Mouse (Mus musculus) CD4-positive helper T cell, adult 2 months (primary cell): ENCODE measurements around the gene Adgrl1.

Experiments
- DNase-seq: peaks from one replicate; pipeline ENCODE4 v3.0.0-alpha.2; 2012; ENCODE audit warnings: low read depth, missing footprints, low spot score

Adgrl1 gene

GRCm38 (mm10) chr8:83899363-83900252, at the start of gene Adgrl1:
Adgrl1 (plus strand) TSS chr8:83900105.
- peak; percentile 91 for DNase-seq

DNA sequence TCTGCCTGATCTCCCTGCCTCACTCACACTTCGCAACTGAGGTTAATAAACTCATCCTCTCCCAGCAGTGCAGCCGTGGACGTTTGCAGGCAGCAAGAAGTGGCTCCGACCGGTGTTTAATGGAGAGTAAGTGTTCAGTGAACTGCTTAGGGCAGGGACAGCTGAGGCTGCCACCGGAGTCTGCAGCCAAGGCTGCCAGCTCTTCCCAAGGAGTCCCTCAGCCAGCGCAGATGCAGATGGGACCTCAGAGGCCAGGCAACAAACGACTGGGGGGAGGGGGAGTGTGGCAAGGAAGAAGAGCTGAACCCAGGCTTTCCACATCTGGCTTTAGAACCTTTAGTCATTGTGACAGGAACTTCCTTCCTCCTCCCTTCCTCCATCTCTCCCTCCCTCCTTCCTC, 47.6 kb upstream of the Adgrl1 start:
- DNase-seq: no peak

GRCm38 (mm10) chr8:83853323-83854050, 46.4 kb upstream of the Adgrl1 start:
- DNase-seq: no peak

GRCm38 (mm10) chr8:83856486-83857065, 43.3 kb upstream of the Adgrl1 start:
- DNase-seq: no peak

GRCm38 (mm10) chr8:83862439-83863268, 37.3 kb upstream of the Adgrl1 start:
- no peak for DNase-seq

- peak; percentile 23 for DNase-seq
Observed at GRCm38 (mm10) chr8:83874881-83875655, 24.8 kb upstream of the Adgrl1 start.

DNA sequence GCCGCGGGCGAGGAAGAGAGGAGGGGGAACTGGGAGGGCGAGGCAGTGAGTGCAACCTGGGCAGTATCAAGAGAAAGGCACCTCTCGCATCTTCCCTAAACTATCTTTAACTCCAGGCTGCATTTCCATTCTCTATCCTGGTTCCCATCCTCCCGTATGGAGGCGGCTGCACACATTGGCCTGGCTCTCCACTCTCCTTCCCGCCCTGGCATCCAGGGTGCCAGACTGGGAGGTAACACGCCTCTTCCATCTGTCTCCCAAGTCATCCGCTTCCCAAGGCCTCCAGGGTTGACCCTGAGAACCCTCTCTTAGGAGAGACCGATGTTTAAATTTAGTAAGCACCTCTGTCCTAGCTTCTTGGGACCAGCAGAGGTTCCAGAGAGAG, 24.3 kb upstream of the Adgrl1 start:
- no peak for DNase-seq

- no peak for DNase-seq
Observed at GRCm38 (mm10) chr8:83876080-83876837, 23.6 kb upstream of the Adgrl1 start.

GRCm38 (mm10) chr8:83876838-83877223, 23.1 kb upstream of the Adgrl1 start:
- DNase-seq: no peak

DNA sequence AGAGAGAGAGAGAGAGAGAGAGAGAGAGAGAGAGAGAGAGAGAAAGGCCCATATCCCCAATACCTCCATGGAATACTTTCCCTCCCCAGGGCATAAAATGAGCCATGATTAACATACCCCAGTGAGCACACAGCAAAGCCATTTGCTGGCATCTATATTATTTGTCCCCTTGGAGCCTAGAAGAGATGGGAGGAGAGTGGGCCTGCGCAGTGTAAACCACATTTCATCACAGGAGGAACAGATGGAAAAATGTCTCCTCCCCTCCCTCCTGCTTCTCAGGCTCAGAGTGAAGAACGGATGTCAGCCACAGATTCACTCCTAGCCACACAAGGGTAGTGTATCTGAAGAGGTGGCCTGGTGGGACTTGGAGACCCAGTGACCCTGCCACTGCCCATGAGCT, 11.5 kb upstream of the Adgrl1 start:
- no peak for DNase-seq

DNA sequence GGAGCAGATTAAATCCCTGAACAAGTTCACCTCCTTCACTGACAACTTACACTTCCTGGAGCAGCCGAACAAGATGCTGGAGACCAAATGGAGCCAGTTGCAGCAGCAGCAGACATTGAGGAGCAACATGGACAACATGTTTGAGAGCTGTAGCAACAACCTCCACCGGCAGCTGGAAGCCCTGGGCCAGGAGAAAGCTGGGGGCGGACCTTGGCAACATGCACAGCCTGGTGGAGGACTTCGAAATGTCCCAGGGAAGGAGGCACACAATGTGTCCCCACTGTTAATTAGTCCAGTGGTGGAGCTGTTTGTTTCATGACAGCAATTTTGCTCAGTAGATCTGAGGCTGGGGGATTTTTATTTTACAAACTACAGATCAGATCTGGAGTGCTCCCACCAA, 7.8 kb upstream of the Adgrl1 start:
- no peak for DNase-seq

DNA sequence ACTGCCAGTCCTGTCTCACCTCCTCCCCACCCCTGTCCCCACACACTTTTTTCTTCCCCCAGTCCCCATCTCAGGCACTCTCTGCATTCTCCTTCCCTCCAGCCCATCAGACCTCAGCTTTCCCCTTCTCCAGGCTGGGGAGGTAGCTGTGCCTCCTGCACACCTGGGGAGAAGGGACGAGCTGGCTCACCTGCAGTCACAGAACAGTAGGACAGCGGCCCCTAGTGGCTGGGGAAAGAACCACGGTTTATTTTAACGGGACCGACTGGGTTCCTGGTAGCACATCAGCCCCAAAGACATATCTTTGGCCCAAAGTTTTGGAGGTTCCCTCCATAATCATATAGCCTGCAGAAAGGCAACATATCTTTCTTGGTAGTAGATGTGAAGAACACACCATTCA, 6.0 kb upstream of the Adgrl1 start:
- peak; percentile 81 for DNase-seq

- peak; percentile 68 for DNase-seq
Observed at GRCm38 (mm10) chr8:83895894-83896293, 4.0 kb upstream of the Adgrl1 start.

DNA sequence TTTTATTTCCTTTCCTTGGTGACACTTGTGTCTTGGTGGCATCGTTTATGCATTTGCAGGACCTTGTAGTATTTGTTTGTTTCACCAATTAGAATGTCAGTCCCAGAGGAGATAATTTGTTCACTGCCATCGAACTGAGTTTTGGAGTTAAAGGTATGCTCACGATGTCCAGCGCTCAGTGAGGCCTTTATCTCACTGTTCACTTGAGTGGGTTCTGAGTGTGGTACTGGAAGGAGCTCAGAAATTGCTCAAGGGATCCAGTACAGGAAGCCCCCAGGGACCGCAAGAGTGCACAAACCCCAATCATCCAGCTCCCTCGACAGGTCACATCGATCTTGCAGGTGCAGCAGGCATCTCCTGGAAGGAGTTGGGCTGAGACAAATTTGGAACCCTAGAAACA, 3.4 kb upstream of the Adgrl1 start:
- no peak for DNase-seq

GRCm38 (mm10) chr8:83897211-83897610, 2.7 kb upstream of the Adgrl1 start:
- peak; percentile 51 for DNase-seq

GRCm38 (mm10) chr8:83898456-83898855, 1.4 kb upstream of the Adgrl1 start:
- no peak for DNase-seq

DNA sequence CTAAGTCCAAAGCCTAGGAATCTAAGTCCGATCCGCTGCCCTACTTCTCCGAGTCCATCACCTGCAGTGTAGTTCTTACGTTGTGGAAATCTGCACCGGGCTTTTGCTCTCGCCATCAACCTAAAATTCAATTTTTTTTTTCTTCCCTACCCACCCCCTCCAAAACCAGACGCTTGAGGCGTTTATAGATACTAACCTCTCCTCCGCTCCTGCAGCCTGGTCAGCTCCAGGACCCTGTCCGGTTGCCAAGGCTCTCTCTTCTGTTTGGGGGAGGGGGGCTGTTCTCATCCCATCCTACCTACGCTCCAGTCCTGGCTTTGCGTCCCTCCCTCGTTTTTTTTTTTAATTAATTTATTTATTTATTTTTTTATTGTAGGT, 931 bp upstream of the Adgrl1 start:
- peak; percentile 80 for DNase-seq

GRCm38 (mm10) chr8:83900266-83900956, 506 bp downstream of the Adgrl1 start:
- no peak for DNase-seq

DNA sequence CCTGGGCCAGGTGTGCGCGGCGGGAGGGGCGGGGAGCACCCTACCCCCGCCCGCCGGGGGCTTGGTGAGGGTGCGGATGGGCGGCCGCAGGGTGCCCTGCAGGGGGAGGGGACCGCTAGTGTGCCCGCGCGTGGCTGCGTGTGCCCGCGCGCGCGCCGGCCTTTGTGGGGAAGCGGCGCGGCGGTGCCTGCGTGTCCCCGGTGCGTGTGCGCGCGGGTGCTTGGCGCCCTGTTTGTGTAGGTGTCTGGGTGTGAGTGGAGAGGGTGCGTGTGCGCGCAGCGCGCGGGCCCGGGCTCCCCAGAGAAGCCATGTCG, 1.0 kb downstream of the Adgrl1 start:
- DNase-seq: peak; percentile 70
